Mouse (Mus musculus) C2C12 (cell line): ENCODE results near the gene Dtx1.

Experiments used
- CEBPB ChIP-seq: IDR thresholded peaks from one replicate; pipeline ENCODE4 v1.6.1; 2011; ENCODE audit warnings: low read depth, mild to moderate bottlenecking, control low read depth, moderate library complexity
- CTCF ChIP-seq: IDR thresholded peaks from one replicate; pipeline ENCODE4 v1.5.1; 2011; ENCODE audit not compliant: control insufficient read depth, insufficient read depth, insufficient read length
- MAX ChIP-seq: IDR thresholded peaks from one replicate; pipeline ENCODE4 v1.6.1; 2011; ENCODE audit warnings: mild to moderate bottlenecking, control low read depth
- MYOD1 ChIP-seq: IDR thresholded peaks from one replicate; pipeline ENCODE4 v1.6.1; 2011; ENCODE audit warnings: low read depth; ENCODE audit not compliant: control insufficient read depth, insufficient read length
- MYOG ChIP-seq: IDR thresholded peaks from one replicate; pipeline ENCODE4 v1.6.1; 2011; ENCODE audit not compliant: control insufficient read depth, insufficient read length; ENCODE audit errors: extremely low read depth
- USF1 ChIP-seq: IDR thresholded peaks from one replicate; pipeline ENCODE4 v1.6.1; 2011; ENCODE audit warnings: low read depth, mild to moderate bottlenecking, control low read depth, moderate library complexity

DNA sequence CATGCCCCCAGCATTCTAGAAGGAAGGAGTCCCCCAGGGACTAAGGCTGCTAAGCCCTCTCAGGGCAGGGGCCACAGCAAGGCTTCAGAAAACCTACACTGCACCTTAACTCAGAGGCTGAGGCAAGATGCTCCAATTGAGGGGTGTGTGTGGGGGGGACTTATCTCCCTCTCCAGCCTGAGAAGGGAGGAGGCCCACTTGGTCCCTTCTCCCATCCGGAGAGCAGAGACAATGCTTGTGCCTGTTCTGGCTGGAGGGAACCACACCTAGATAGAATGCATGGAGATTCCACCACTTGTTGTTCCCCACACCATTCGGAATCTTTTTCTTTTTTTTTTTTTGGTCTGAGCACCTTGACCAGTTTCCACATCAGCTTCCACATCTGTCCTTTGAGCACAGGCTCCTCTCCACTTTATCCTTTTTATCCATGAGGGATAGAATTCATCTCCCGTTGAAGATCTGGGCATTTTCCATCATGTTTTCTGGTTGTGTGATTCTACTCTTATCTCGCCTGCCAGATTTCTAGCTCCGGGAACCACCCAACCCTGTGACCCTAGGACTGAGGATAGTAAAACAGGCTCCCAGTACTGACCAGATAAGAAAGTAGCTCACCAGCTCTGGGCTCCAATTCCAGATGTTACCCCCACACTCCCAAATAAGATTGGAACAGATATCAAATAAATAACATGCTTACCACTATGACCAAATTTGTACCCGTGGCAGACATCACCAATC lies 24.8 kb downstream of the Dtx1 start:
- TF ChIP-seq CTCF = no peak
- TF ChIP-seq MAX = no peak
- TF ChIP-seq CEBPB = no peak
- no peak for TF ChIP-seq USF1
- TF ChIP-seq MYOD1 = no peak
- no peak for TF ChIP-seq MYOG
